Mouse (Mus musculus): ENCODE measurements around the gene Gm20481.
"Not testable (repeated sequence)": the region's sequence is repeated elsewhere in the genome, so short reads cannot be mapped to it uniquely, and the experiment has no call there.

Gene Gm20481

GRCm38 (mm10) chr17:34969822-34970221, at the start of gene Gm20481:
Gene Gm20481, plus strand, starts transcription at chr17:34969912.
- not testable (repeated sequence) for DNase-seq (ENCODE audit: low spot score in 2 of 2)

- no peak for DNase-seq (ENCODE audit: low spot score in 2 of 2)
Measured at GRCm38 (mm10) chr17:34922939-34923338, 46.8 kb upstream of the Gm20481 start.

GRCm38 (mm10) chr17:34924258-34924657, 45.5 kb upstream of the Gm20481 start:
- no peak for DNase-seq (ENCODE audit: low spot score in 2 of 2)

GRCm38 (mm10) chr17:34927306-34928019, 42.2 kb upstream of the Gm20481 start:
- DNase-seq (ENCODE audit: low spot score in 2 of 2) = no peak

GRCm38 (mm10) chr17:34928841-34929240, 40.9 kb upstream of the Gm20481 start:
- DNase-seq (ENCODE audit: low spot score in 2 of 2) = no peak

- DNase-seq (ENCODE audit: low spot score in 2 of 2) = peak; percentile 95 to 97
Measured at GRCm38 (mm10) chr17:34931061-34931734, 38.5 kb upstream of the Gm20481 start, which contains the start of gene Neu1. Gene Neu1, plus strand, starts transcription at chr17:34931253.

- DNase-seq (ENCODE audit: low spot score in 2 of 2) = no peak
Measured at GRCm38 (mm10) chr17:34931735-34932098, 38.0 kb upstream of the Gm20481 start.

- DNase-seq (ENCODE audit: low spot score in 2 of 2) = no peak
Measured at GRCm38 (mm10) chr17:34932287-34932686, 37.4 kb upstream of the Gm20481 start.

GRCm38 (mm10) chr17:34934031-34934430, 35.7 kb upstream of the Gm20481 start:
- DNase-seq (ENCODE audit: low spot score in 2 of 2) = no peak

- no peak for DNase-seq (ENCODE audit: low spot score in 2 of 2)
Measured at GRCm38 (mm10) chr17:34934830-34935229, 34.9 kb upstream of the Gm20481 start.

GRCm38 (mm10) chr17:34937960-34938505, 31.7 kb upstream of the Gm20481 start:
- DNase-seq (ENCODE audit: low spot score in 2 of 2) = no peak

GRCm38 (mm10) chr17:34941344-34942041, 28.2 kb upstream of the Gm20481 start:
- no peak for DNase-seq (ENCODE audit: low spot score in 2 of 2)

- DNase-seq (ENCODE audit: low spot score in 2 of 2) = no peak
Measured at GRCm38 (mm10) chr17:34943128-34943815, 26.4 kb upstream of the Gm20481 start.

GRCm38 (mm10) chr17:34944362-34944761, 25.4 kb upstream of the Gm20481 start:
- no peak for DNase-seq (ENCODE audit: low spot score in 2 of 2)

- DNase-seq (ENCODE audit: low spot score in 2 of 2) = no peak
Measured at GRCm38 (mm10) chr17:34946486-34947140, 23.1 kb upstream of the Gm20481 start.

GRCm38 (mm10) chr17:34947606-34948005, 22.1 kb upstream of the Gm20481 start:
- DNase-seq (ENCODE audit: low spot score in 2 of 2) = peak in 1 of 2 experiments; percentile 25

- not testable (repeated sequence) for DNase-seq (ENCODE audit: low spot score in 2 of 2)
Measured at GRCm38 (mm10) chr17:34948721-34949552, 20.8 kb upstream of the Gm20481 start.

GRCm38 (mm10) chr17:34949553-34949969, 20.2 kb upstream of the Gm20481 start:
- no peak for DNase-seq (ENCODE audit: low spot score in 2 of 2)

- no peak for DNase-seq (ENCODE audit: low spot score in 2 of 2)
Measured at GRCm38 (mm10) chr17:34950514-34951455, 18.9 kb upstream of the Gm20481 start.

Data from spleen, postnatal 4 days (tissue).